Mouse (Mus musculus): ENCODE results near the gene Adamts9.

DNA sequence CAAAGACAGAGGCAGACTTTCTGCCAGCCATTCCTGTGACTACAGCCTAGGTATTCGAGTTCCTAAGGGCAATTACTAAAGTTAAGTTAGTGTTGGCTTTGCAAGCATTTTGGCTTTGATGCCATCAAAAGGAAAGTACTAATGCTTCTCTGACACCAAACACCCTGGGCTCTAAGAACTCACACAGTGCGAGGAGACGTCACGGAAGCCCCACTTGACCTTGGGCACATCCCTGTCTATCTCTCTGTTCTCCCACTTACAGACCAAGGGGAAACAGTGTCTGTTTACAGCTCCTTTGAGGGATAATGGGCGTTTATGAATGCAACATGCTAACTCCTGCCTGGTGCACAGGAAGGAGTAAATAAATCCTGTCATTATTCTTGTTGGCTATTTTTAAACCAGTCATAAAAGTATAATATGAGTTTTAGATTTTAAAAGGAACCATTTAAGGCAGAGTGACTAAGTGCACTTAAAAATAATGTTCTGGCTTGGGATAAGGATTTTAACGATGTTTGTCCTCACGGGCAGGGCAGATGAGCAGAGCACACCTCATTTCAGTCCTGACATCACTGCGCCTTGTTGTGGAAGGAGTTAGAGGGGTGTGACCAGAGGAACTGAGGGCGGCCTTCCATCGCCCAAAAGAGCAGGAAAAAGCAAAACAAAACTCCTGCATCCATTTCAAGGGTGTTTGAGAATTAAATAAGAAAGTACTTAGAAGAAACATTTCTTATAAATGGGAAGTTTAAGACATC, 22.2 kb downstream of the Adamts9 start:
- no peak for TF ChIP-seq CTCF (IDR thresholded peaks at IDR 0.05; ENCODE audit: borderline replicate concordance, insufficient read depth, low read length)
- no peak for TF ChIP-seq POLR2A (IDR thresholded peaks at IDR 0.05; ENCODE audit: low read depth, low read length)
